Comparison of ENCODE assay signal across 8 mouse cellular contexts in the genomic region with DNA sequence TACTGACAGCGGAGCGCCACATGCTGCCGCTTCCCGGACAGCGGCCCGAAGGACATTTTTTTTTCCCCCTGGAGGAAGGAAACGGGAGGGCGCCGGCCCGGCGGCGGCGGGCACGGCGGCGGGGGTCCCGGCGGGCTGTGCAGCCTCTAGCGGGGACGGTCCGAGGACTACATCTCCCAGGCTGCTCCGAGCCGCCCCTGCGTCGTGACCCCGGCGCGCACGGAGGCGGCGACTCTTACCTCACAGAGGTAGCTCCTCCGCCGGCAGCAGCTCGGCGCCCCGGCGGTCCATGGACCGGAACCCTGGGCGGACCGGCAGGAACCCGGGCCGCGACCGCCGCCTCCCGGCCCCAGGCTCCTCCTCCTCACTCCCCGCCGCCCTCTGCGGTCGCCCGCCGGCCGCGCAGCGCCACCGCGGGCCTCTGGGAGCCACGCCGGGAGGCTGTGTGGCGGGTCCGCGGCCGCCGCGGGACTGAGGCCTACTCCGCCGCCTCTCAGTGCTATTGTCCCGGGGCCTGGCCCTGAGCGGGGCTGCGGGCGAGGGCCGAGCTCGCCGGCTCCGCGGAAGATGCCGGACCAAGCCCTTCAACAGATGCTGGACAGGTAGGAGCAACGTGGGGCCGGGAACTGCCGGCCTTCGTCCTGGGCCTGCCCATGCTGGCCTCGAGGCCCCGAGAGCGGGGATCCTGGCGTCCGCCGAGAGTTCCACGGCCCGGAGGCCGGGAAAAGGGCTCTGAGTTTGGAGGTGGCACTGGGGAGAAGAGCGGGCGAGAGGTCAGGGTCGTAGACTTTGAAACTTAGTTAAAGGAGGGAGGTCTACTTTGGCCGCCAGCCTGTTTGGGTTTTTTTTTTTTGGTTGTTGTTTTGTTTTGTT. TPM values are rescaled to one million over a fixed set of nuclear protein-coding genes. Genes with fewer than 3 reads are reported as not detected.
DNase-seq lines count a peak whose midpoint lies in the region; ATAC-seq and TF ChIP-seq lines count a peak whose summit lies in the region.

A gene (plus strand): TSS at position 241 of the 873 bp plus-strand sequence.

- peaks cover 13 to 55% of the 10 kb centered on the region in 2 experiments for H3K36me3 ChIP-seq in MEL (ENCODE audit: control insufficient read depth in 1 of 2, insufficient read depth in 2 of 2, low read length in 2 of 2)
- peaks cover 18% of the 10 kb centered on the region for H3K36me3 ChIP-seq in forebrain, postnatal 0 days (ENCODE audit: insufficient read depth)

- no peak for TF ChIP-seq EP300 in MEL (IDR thresholded peaks at IDR 0.05; ENCODE audit: low read depth in 1 of 2, low read length in 2 of 2)

- TF ChIP-seq POLR2A in MEL (IDR thresholded peaks at IDR 0.05; ENCODE audit: control insufficient read depth in 1 of 2, insufficient read depth in 1 of 2, low read depth in 1 of 2, low read length in 2 of 2, poor library complexity in 1 of 2), result peak; percentile 53 to 62; a peak in 3 of 4 replicates
- TF ChIP-seq POLR2A in lung, adult 2 months (IDR thresholded peaks at IDR 0.05; ENCODE audit: borderline replicate concordance, extremely low read depth, low read depth, low read length), result no peak

- no peaks in the 10 kb centered on the region for H3K9me3 ChIP-seq in MEL (replicated peaks; ENCODE audit: insufficient read depth, low read length)
- H3K9me3 ChIP-seq in forebrain, postnatal 0 days (ENCODE audit: low read length), result no peaks in the 10 kb centered on the region

- H3K27me3 ChIP-seq in MEL (ENCODE audit: control insufficient read depth in 1 of 2, insufficient read depth in 2 of 2, low read length in 2 of 2), result no peaks in the 10 kb centered on the region
- H3K27me3 ChIP-seq in forebrain, postnatal 0 days (ENCODE audit: insufficient read depth, low read length), result no peaks in the 10 kb centered on the region

- peak within 1 kb of the TSS; percentile 96 for H3K9ac ChIP-seq in MEL (ENCODE audit: control insufficient read depth, low read depth, low read length, poor library complexity, severe bottlenecking)
- H3K9ac ChIP-seq in forebrain, postnatal 0 days, result peak within 1 kb of the TSS; percentile 94

- H3K79me2 ChIP-seq in MEL (ENCODE audit: control insufficient read depth, insufficient read depth, low read length, poor library complexity), result peaks cover 27% of the 10 kb centered on the region

- peak within 1 kb of the TSS; percentile 89 to 91 for H3K4me3 ChIP-seq in MEL (ENCODE audit: control insufficient read depth in 1 of 2, insufficient read depth in 1 of 2, low read depth in 2 of 2, low read length in 2 of 2)
- peak within 1 kb of the TSS; percentile 100 for H3K4me3 ChIP-seq in forebrain, postnatal 0 days (ENCODE audit: low read depth, low read length)
- H3K4me3 ChIP-seq in layer of hippocampus, adult 2 months, result peak within 1 kb of the TSS; percentile 100
- H3K4me3 ChIP-seq in lung, adult 2 months (replicated peaks; ENCODE audit: extremely low read depth, low read depth, low read length), result peak within 1 kb of the TSS; percentile 96

- TF ChIP-seq CTCF in MEL (IDR thresholded peaks at IDR 0.05 in 2 of 3, conservative IDR thresholded peaks at IDR 0.05 in 1 of 3; ENCODE audit: control insufficient read depth in 1 of 3, insufficient read depth in 1 of 3, low read depth in 2 of 3, low read length in 3 of 3, poor library complexity in 1 of 3, severe bottlenecking in 1 of 3), result no peak; a peak in 1 of 6 replicates
- peak; percentile 43; the same call in 1 of the 2 replicates for TF ChIP-seq CTCF in forebrain, postnatal 0 days (IDR thresholded peaks at IDR 0.05; ENCODE audit: low read depth)
- peak; percentile 59 for TF ChIP-seq CTCF in layer of hippocampus, adult 2 months (conservative IDR thresholded peaks at IDR 0.05)
- no peak for TF ChIP-seq CTCF in lung, adult 2 months (IDR thresholded peaks at IDR 0.05; ENCODE audit: insufficient read depth, low read length)

- peak within 1 kb of the TSS; percentile 84 for H3K4me2 ChIP-seq in forebrain, postnatal 0 days (ENCODE audit: low read depth)

- WGBS in forebrain, postnatal 0 days, result 2% methylated on average over 86 of the region's 94 CpGs
- WGBS in lung, adult 2 months, result under 1% methylated on average over 94 of the region's 94 CpGs

- H3K4me1 ChIP-seq in MEL (ENCODE audit: control insufficient read depth in 1 of 2, insufficient read depth in 2 of 2, low read length in 2 of 2), result peaks cover 38 to 42% of the 10 kb centered on the region in 2 experiments
- H3K4me1 ChIP-seq in forebrain, postnatal 0 days (ENCODE audit: insufficient read depth), result peaks cover 9% of the 10 kb centered on the region
- peaks cover 7% of the 10 kb centered on the region; the same call in 1 of the 2 replicates for H3K4me1 ChIP-seq in lung, adult 2 months (ENCODE audit: control insufficient read depth, insufficient read depth, low read length)

- ATAC-seq in forebrain, postnatal 0 days, result peak; percentile 99
- peak; percentile 83 for ATAC-seq in neutrophil, adult 5-6 weeks (ENCODE audit: extremely low read depth, insufficient number of reproducible peaks, low FRiP score, poor library complexity, severe bottlenecking)

- peak; percentile 82 for DNase-seq in MEL (ENCODE audit: low read depth, low spot score)
- DNase-seq in cerebellum, adult 18-20 months, result peak; percentile 92 to 93
- peak; percentile 91 for DNase-seq in forebrain, postnatal 0 days
- peak; percentile 86 to 89 for DNase-seq in heart, postnatal 36 days
- DNase-seq in layer of hippocampus, adult 2 months (ENCODE audit: low spot score in 2 of 2), result peak; percentile 85 to 90
- DNase-seq in lung, adult 2 months, result peak; percentile 86
- DNase-seq in testis, postnatal 14 days (ENCODE audit: low spot score), result peak; percentile 93

- TF ChIP-seq RAD21 in MEL (IDR thresholded peaks at IDR 0.05; ENCODE audit: low read depth, low read length), result no peak

- intact Hi-C loops in heart, postnatal 36 days (cut with DNase I), result loop anchor here (2.0 to 5.0 kb wide), 3 partner anchors 33 to 280 kb away; a partner anchor contains a TSS

- peak within 1 kb of the TSS; percentile 58 for H3K27ac ChIP-seq in MEL (ENCODE audit: control insufficient read depth, low read depth, low read length)
- H3K27ac ChIP-seq in forebrain, postnatal 0 days (ENCODE audit: low read depth, low read length), result peak within 1 kb of the TSS; percentile 83
- peak within 1 kb of the TSS; percentile 93 for H3K27ac ChIP-seq in layer of hippocampus, adult 2 months

TF ChIP-seq in MEL, 35 proteins besides CTCF, POLR2A, EP300 and RAD21 (continues in another document):
- TF ChIP-seq POLR2AphosphoS5 (IDR thresholded peaks at IDR 0.05; ENCODE audit: borderline replicate concordance, low read depth, low read length) (no peak), GATA1 (IDR thresholded peaks at IDR 0.05; ENCODE audit: low read depth, low read length) (no peak), HCFC1 (IDR thresholded peaks at IDR 0.05; ENCODE audit: low read depth, low read length) (peak; percentile 94), USF2 (IDR thresholded peaks at IDR 0.05; ENCODE audit: borderline replicate concordance in 1 of 2, insufficient read depth in 1 of 2, low read depth in 1 of 2, low read length in 2 of 2) (no peak), CHD2 (IDR thresholded peaks at IDR 0.05; ENCODE audit: low read length) (no peak), POLR2AphosphoS2 (IDR thresholded peaks at IDR 0.05; ENCODE audit: low read length) (peak; percentile 56; the same call in 1 of the 2 replicates), TBP (IDR thresholded peaks at IDR 0.05; ENCODE audit: low read depth, low read length) (no peak), ZC3H11A (IDR thresholded peaks at IDR 0.05; ENCODE audit: low read depth, low read length) (no peak), GABPA (IDR thresholded peaks at IDR 0.05; ENCODE audit: low read depth, low read length) (peak; percentile 13; the same call in 1 of the 2 replicates), NELFE (IDR thresholded peaks at IDR 0.05; ENCODE audit: low read depth, low read length) (peak; percentile 66), MEF2A (IDR thresholded peaks at IDR 0.05; ENCODE audit: extremely low read depth, insufficient replicate concordance, low read depth, low read length, poor library complexity, severe bottlenecking) (0 out of 2 replicates have a peak, but pooled peaks have one; percentile 21), E2F4 (IDR thresholded peaks at IDR 0.05; ENCODE audit: borderline replicate concordance, low read depth, low read length) (no peak), TCF12 (IDR thresholded peaks at IDR 0.05; ENCODE audit: low read depth, low read length) (peak; percentile 53), ETS1 (IDR thresholded peaks at IDR 0.05; ENCODE audit: low read depth, low read length) (no peak), ZMIZ1 (IDR thresholded peaks at IDR 0.05; ENCODE audit: low read depth, low read length) (0 out of 2 replicates have a peak, but pooled peaks have one; percentile 26), ELF1 (IDR thresholded peaks at IDR 0.05; ENCODE audit: low read depth, low read length) (0 out of 2 replicates have a peak, but pooled peaks have one; percentile 43), CHD1 (IDR thresholded peaks at IDR 0.05; ENCODE audit: low read depth, low read length) (0 out of 2 replicates have a peak, but pooled peaks have one; percentile 43), MAX (IDR thresholded peaks at IDR 0.05; ENCODE audit: low read length) (no peak), MXI1 (IDR thresholded peaks at IDR 0.05; ENCODE audit: low read depth, low read length) (peak; percentile 22; the same call in 1 of the 2 replicates), ZKSCAN1 (IDR thresholded peaks at IDR 0.05; ENCODE audit: low read depth, low read length) (no peak), UBTF (IDR thresholded peaks at IDR 0.05; ENCODE audit: borderline replicate concordance, insufficient read depth, low read depth, low read length) (peak; percentile 94), SMC3 (IDR thresholded peaks at IDR 0.05; ENCODE audit: low read depth, low read length) (no peak), ZNF384 (IDR thresholded peaks at IDR 0.05; ENCODE audit: low read depth, low read length) (no peak; the same call in 1 of the 2 replicates), KAT2A (conservative IDR thresholded peaks at IDR 0.05; ENCODE audit: low read depth, low read length) (peak; percentile 84; the same call in 1 of the 2 replicates), JUND (IDR thresholded peaks at IDR 0.05; ENCODE audit: low read depth, low read length) (no peak)

RNA-seq across cellular contexts. Expression of the gene that starts here (rescaled TPM):
- 65.6 and 68.5 TPM in 2 replicates for total RNA-seq in MEL (2012; rRNA removed)
- 10 to 100 TPM in 1 of 2 experiments, not detected in 1; 83.5 TPM for polyA plus RNA-seq in MEL (2012; ENCODE audit: insufficient read depth in 1 of 2, insufficient read length in 2 of 2, low read depth in 1 of 2, low replicate concordance in 2 of 2, missing spikeins in 1 of 2)
- total RNA-seq in forebrain, postnatal 0 days (2014; rRNA removed), result 94.9 and 102 TPM in 2 replicates
- polyA plus RNA-seq in forebrain, postnatal 0 days (2015; fragmentation: Nextera tagmentation; extraction: Ambion mirVana), result 118 and 122 TPM in 2 replicates
- 10 to 100 TPM; 76.8 to 88.5 TPM for total RNA-seq in heart, postnatal 36 days (2021)
- 10 to 100 TPM; 80.4 to 90.4 TPM for total RNA-seq in layer of hippocampus, adult 2 months (2021)
- 26.6 and 28.8 TPM in 2 replicates for polyA plus RNA-seq in lung, adult 2 months (2012; rRNA removed)
- total RNA-seq in neutrophil, adult 5-6 weeks (2017), result 60.3 and 63.1 TPM in 2 replicates

Comparison
In these comparisons a context has a peak if more than half of its experiments do, and no peak if none do; other contexts are left out.
1. Peak in every context shown above with its lines: DNase-seq, ATAC-seq, H3K4me3 ChIP-seq and H3K27ac ChIP-seq.
2. CTCF ChIP-seq: peak in forebrain, postnatal 0 days (single experiment) and layer of hippocampus, adult 2 months (single experiment); none in MEL (0 of 3) and lung, adult 2 months (single experiment).